Mouse (Mus musculus) leukemia stem cell, adult 10-12 weeks (primary cell): ENCODE data around the gene Hoxd4. TPM values are rescaled to one million over a fixed set of nuclear protein-coding genes. Genes with fewer than 3 reads are reported as not detected.

Experiments
- polyA plus RNA-seq: library from polyadenylated mRNA; stranded (reverse); fragments of >175 nt; gene quantifications from 2 replicates; pipeline ENCODE4 v1.2.3, GENCODE M21; 2012; ENCODE audit warnings: low replicate concordance

The Hoxd4 gene
- polyA plus RNA-seq: not detected in 2 replicates

GRCm38 (mm10) chr2:74711721-74712621 lies at the start of gene Hoxd4, which contains the start of gene Hoxd3:
Gene Hoxd4 (plus strand): TSS chr2:74711929.
Gene Hoxd3 (plus strand): TSS chr2:74711927.

GRCm38 (mm10) chr2:74667842-74668357 lies 43.8 kb upstream of the Hoxd4 start, which contains the start of gene Hoxd13:
Gene Hoxd13 (plus strand): TSS chr2:74668310.

GRCm38 (mm10) chr2:74674881-74675665 lies 36.7 kb upstream of the Hoxd4 start, which contains the start of gene Hoxd12:
Gene Hoxd12 (plus strand): TSS chr2:74675013.

GRCm38 (mm10) chr2:74678891-74679595 lies 32.7 kb upstream of the Hoxd4 start, which contains the start of gene Hoxd11:
Gene Hoxd11 (plus strand): TSS chr2:74679557.

GRCm38 (mm10) chr2:74691022-74691951 lies 20.4 kb upstream of the Hoxd4 start, which contains the start of gene Hoxd10:
Gene Hoxd10 (plus strand): TSS chr2:74691924.

GRCm38 (mm10) chr2:74697567-74698121 lies 14.1 kb upstream of the Hoxd4 start, which contains the start of gene Hoxd9:
Gene Hoxd9 (plus strand): TSS chr2:74697727.

GRCm38 (mm10) chr2:74704393-74704998 lies 7.2 kb upstream of the Hoxd4 start, which contains the start of gene Hoxd8:
Gene Hoxd8 (plus strand): TSS chr2:74704615.

GRCm38 (mm10) chr2:74726551-74726950 lies 14.8 kb downstream of the Hoxd4 start, which contains the start of gene Gm28230:
Gene Gm28230 (plus strand): TSS chr2:74726728.

GRCm38 (mm10) chr2:74762522-74763244 lies 51.0 kb downstream of the Hoxd4 start, which contains the start of gene Hoxd1:
Gene Hoxd1 (plus strand): TSS chr2:74762980.

Other genes starting within 250 kb of the Hoxd4 start
- gene Lnpk, start 132.5 kb upstream of the Hoxd4 start, polyA plus RNA-seq: 6.2 and 45.5 TPM in 2 replicates
- gene Evx2, start 52.4 kb upstream of the Hoxd4 start, polyA plus RNA-seq: not detected in 2 replicates
- not detected in 2 replicates for gene Hoxd13, start 43.6 kb upstream of the Hoxd4 start, polyA plus RNA-seq
- gene Hoxd12, start 36.9 kb upstream of the Hoxd4 start, polyA plus RNA-seq: not detected in 2 replicates
- gene Hoxd11, start 32.4 kb upstream of the Hoxd4 start, polyA plus RNA-seq: not detected in 2 replicates
- gene Hoxd10, start 20.0 kb upstream of the Hoxd4 start, polyA plus RNA-seq: not detected in 2 replicates
- 0.14 TPM in 1 of 2 replicates, not detected in the other for gene Hoxd9, start 14.2 kb upstream of the Hoxd4 start, polyA plus RNA-seq
- 0.10 and 0.20 TPM in 2 replicates for gene Hoxd8, start 7.3 kb upstream of the Hoxd4 start, polyA plus RNA-seq
- gene Hoxd3, start within 50 bp of the Hoxd4 start, polyA plus RNA-seq: not detected in 2 replicates
- not detected in 2 replicates for gene Gm28230, start 14.8 kb downstream of the Hoxd4 start, polyA plus RNA-seq
- gene Hoxd1, start 51.1 kb downstream of the Hoxd4 start, polyA plus RNA-seq: not detected in 2 replicates
- gene Mtx2, start 113.9 kb downstream of the Hoxd4 start, polyA plus RNA-seq: 77.9 and 92.5 TPM in 2 replicates